Mouse (Mus musculus) spleen, adult 2 months (tissue): ENCODE data around the gene Gabarapl1.

Experiments
- CTCF ChIP-seq: fragments of 200-500 bp; IDR thresholded peaks from 2 replicates; pipeline ENCODE4 v1.5.1; 2011; ENCODE audit warnings: mild to moderate bottlenecking, inconsistent platforms; ENCODE audit not compliant: insufficient read depth, insufficient read length, insufficient replicate concordance; ENCODE audit errors: extremely low read depth
- POLR2A ChIP-seq: fragments of 200-500 bp; IDR thresholded peaks from 2 replicates; pipeline ENCODE4 v1.6.1; 2011; ENCODE audit warnings: low read depth, low read length, inconsistent platforms

DNA sequence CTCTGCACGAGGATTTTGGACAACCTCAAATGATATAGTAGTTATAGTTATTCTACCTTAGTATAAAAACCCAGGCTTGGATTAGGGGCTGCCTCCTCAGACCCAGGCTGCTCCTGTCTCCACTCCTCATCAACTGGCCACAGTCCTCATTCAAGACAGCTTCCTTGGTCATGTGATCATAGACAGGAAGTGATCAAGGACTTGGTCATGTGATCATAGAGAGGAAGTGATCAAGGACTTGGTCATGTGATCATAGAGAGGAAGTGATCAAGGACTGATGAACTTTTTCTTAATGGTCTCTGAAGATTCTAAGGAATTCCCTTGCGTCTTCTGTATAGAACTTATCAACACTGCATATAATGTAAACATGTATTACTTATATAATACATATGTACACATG is 14.3 kb downstream of the Gabarapl1 start:
- TF ChIP-seq CTCF (no peak), POLR2A (no peak)
